Mouse (Mus musculus) spleen, adult 2 months (tissue): ENCODE results near the gene Gapvd1. TPM values are rescaled to one million over a fixed set of nuclear protein-coding genes. Genes with fewer than 3 reads are reported as not detected.
"Not testable (repeated sequence)": the region's sequence is repeated elsewhere in the genome, so short reads cannot be mapped to it uniquely, and the experiment has no call there.

Experiments used
- DNase-seq, 2 experiments: peaks; one replicate each; pipeline versions ENCODE4 v3.0.0 to v3.0.0-alpha.2; 2012 to 2021; ENCODE audit warnings: low spot score in 2 of 2, low read depth in 1 of 2
- H3K27ac ChIP-seq: fragments of 200-500 bp; 2 replicates; pipeline ENCODE4 v1.5.1; 2012; ENCODE audit warnings: low read length, inconsistent platforms; ENCODE audit not compliant: insufficient read depth
- H3K27me3 ChIP-seq: fragments of 200-500 bp; 2 replicates; pipeline ENCODE4 v1.6.1; 2012; ENCODE audit warnings: mild to moderate bottlenecking, moderate library complexity, low read length, inconsistent platforms; ENCODE audit not compliant: control insufficient read depth, insufficient read depth
- H3K36me3 ChIP-seq: fragments of 200-500 bp; 2 replicates; pipeline ENCODE4 v1.6.1; 2012; ENCODE audit warnings: mild to moderate bottlenecking, low read length, inconsistent platforms; ENCODE audit not compliant: control insufficient read depth, insufficient read depth
- H3K4me1 ChIP-seq: fragments of 200-500 bp; 2 replicates; pipeline ENCODE4 v1.6.1; 2011; ENCODE audit warnings: inconsistent platforms; ENCODE audit not compliant: control insufficient read depth, insufficient read depth, insufficient read length
- H3K4me3 ChIP-seq: fragments of 200-500 bp; 2 replicates; pipeline ENCODE4 v1.5.1; 2011; ENCODE audit warnings: mild to moderate bottlenecking, inconsistent platforms; ENCODE audit not compliant: insufficient read depth, insufficient read length; ENCODE audit errors: extremely low read depth
- CTCF ChIP-seq: fragments of 200-500 bp; IDR thresholded peaks from 2 replicates; pipeline ENCODE4 v1.5.1; 2011; ENCODE audit warnings: mild to moderate bottlenecking, inconsistent platforms; ENCODE audit not compliant: insufficient read depth, insufficient read length, insufficient replicate concordance; ENCODE audit errors: extremely low read depth
- POLR2A ChIP-seq: fragments of 200-500 bp; IDR thresholded peaks from 2 replicates; pipeline ENCODE4 v1.6.1; 2011; ENCODE audit warnings: low read depth, low read length, inconsistent platforms
- WGBS: fragments of 180-500 bp; shearing (Covaris S2); methylation state at CpG from one replicate; pipeline ENCODE4 v1.1.7; 2018; 5-methylcytosine and 5-hydroxymethylcytosine counted together
- polyA plus RNA-seq: library from polyadenylated mRNA; depleted of rRNA; stranded (reverse); fragments of >200 nt; gene quantifications from 2 replicates; pipeline ENCODE4 v1.2.3, GENCODE M21; 2012

The Gapvd1 gene
- polyA plus RNA-seq, 1 experiment: 15.3 TPM

DNA sequence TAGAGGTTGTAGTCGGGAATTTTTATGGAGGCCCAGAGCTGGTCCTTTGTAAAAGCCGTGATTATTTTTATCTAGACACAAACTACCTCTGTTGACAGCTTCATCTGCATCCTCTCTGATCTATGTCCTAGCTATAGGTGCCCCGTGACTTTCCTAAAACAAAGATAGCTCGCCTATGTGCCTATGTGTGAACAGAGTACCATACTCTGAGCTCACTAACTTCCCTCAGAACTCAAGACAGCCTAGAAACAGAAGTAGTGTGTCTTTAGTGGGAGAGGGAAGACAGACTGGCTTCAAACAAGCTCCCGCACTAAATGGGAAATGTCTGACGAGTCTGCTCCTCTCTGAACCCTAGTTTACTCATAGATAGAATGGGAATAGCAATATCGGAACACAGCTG lies 45.3 kb upstream of the Gapvd1 start:
- WGBS: 57% methylated on average over 7 of the region's 7 CpGs
- Histone ChIP-seq H3K36me3 (peaks cover under 1% of the 10 kb centered on the region; the same call in 1 of the 2 replicates), H3K27ac (no peak overlapping the region), H3K4me1 (no peaks in the 10 kb centered on the region; the same call in 1 of the 2 replicates), H3K27me3 (no peaks in the 10 kb centered on the region), H3K4me3 (no peak overlapping the region)
- no peak for DNase-seq
- no peak for TF ChIP-seq CTCF
- no peak for TF ChIP-seq POLR2A

DNA sequence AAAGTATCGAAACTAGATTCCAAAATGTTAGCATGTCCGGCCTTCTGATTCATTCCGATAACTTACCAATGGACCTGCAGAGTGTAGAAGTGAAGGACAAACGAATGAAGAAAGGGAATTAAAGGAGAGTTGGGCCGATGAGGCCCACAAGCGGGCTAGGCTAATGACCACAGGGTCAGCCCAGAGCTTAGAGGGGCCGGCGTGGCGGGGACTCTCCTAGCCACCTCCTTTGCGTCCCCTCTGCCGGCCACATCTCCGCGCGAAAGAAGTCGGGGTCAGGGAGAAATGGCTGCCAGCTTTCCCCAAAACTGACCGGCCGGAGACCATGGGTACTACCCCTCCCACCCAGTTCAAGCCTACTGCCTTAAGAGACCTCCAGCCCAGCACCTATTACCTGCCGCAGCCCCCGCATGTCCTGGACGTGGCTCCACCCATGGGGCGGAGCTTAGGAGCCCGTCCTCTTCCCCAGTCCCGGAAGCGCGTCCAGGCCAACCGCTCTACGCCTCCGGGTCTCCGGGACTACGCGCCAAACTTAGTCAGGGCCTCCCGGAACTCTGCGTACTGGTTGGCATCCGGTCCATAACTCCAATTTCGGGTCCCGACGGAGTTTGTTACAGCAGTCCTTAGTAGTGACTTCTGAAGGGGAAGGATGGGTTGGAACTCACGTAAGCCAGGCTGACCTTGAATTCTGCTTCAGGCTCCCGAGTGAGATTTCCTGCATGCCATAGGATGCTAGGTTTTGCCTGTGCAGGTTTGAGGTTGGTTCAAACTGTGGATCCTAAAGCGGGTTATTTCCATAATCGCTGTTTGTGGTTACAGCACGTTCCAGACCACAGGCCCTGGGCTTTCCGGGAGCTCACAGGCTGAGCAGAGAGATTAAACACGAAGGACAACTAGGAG lies 44.6 kb upstream of the Gapvd1 start, which contains the start of gene Rabepk:
Gene Rabepk (minus strand): TSS at position 556 of the 900 bp plus-strand sequence.
- WGBS: 2% methylated on average over 44 of the region's 44 CpGs

DNA sequence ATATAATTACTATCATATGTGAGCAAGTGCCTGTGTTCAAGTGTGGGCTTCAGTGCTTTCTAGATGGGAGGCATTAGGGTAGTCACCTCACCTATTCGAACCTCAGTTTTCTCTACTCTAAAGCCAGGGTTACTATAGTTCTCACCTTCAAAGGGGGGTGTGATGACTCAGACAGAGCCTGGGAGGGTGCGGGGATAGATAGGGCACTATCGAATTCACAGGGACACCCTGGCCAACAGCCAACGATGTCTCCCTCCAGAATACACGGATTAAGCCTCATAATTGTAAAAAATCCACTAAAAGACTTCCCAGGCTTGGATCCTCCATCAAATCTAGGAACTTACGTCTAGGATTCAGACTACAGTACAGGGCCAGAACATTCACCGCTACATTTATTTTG lies 40.4 kb upstream of the Gapvd1 start:
- H3K4me1 ChIP-seq: peaks cover 5% of the 10 kb centered on the region
- H3K4me3 ChIP-seq: no peak overlapping the region
- no peak for DNase-seq
- TF ChIP-seq POLR2A: no peak
- TF ChIP-seq CTCF: no peak
- no peak overlapping the region for H3K27ac ChIP-seq
- WGBS: 91% methylated on average over 7 of the region's 7 CpGs
- H3K36me3 ChIP-seq: no peaks in the 10 kb centered on the region
- H3K27me3 ChIP-seq: no peaks in the 10 kb centered on the region

More for the DNA sequence above, 44.6 kb upstream of the Gapvd1 start, which contains the start of gene Rabepk:
- Histone ChIP-seq H3K36me3 (no peaks in the 10 kb centered on the region), H3K27ac (peak within 1 kb of the TSS; percentile 64), H3K4me1 (no peaks in the 10 kb centered on the region; the same call in 1 of the 2 replicates), H3K4me3 (peak within 1 kb of the TSS; percentile 76), H3K27me3 (no peaks in the 10 kb centered on the region)
- DNase-seq: peak; percentile 65 to 84
- TF ChIP-seq CTCF (no peak), POLR2A (peak; percentile 74)

DNA sequence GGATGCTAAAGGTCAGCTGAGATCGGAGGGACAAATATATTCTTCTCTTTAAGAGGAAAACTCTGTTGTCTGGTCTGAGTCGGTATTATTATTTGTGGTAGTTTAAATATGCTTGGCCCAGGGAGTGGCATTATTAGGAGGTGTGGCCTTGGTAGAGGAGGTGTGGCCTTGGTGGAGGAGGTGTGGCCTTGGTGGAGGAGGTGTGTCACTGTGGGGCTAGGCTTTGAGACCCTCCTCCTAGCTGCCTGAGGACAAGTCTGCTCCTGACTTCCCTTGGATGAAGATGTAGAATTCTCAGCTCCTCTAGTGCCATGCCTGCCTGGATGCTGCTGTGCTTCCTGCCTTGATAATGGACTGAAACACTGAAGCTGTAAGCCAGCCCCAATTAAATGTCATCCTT lies 39.5 kb upstream of the Gapvd1 start:
- no peak for TF ChIP-seq POLR2A
- TF ChIP-seq CTCF: no peak
- DNase-seq: no peak
- 95% methylated on average over 2 of the region's 2 CpGs for WGBS
- Histone ChIP-seq H3K36me3 (no peaks in the 10 kb centered on the region), H3K4me1 (peaks cover 5% of the 10 kb centered on the region), H3K27ac (no peak overlapping the region), H3K27me3 (no peaks in the 10 kb centered on the region), H3K4me3 (no peak overlapping the region)

DNA sequence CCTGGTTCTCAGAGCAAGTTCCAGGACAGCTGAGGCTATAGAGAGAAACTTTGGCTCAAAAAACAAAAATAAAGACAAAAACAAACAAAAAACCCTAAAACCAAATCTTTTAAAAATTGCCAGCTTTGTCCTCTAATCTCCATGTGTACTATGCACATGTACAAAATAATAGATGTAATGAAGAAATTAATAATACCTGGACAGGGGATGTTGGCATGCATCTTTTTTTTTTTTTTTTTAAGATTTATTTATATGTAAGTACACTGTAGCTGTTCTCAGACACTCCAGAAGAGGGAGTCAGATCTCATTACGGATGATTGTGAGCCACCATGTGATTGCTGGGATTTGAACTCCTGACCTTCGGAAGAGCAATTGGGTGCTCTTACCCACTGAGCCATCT lies 37.5 kb upstream of the Gapvd1 start:
- H3K27ac ChIP-seq, H3K4me1 ChIP-seq, DNase-seq, H3K27me3 ChIP-seq, H3K36me3 ChIP-seq, H3K4me3 ChIP-seq: not testable (repeated sequence)
- 96% methylated on average over 2 of the region's 2 CpGs for WGBS

DNA sequence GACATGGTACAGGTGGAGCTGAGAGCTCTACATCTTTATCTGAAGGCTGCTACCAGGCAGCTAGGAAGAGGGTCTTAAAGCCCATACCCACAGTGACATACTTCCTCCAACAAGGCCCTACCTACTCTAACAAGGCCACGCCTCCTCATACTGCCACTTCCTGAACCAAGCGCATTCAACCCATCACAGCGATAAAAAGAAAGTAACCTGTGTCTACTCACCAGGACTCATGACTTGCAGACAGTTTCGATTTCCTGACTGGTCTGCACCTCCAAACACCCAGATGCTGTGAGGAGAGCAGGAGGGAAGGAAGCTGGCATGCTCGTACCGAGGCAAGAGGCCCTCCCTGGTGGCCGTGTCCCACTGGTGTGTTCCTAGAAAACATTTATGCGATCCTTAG lies 35.2 kb upstream of the Gapvd1 start:
- peak overlapping the region; percentile 64 for H3K4me3 ChIP-seq
- peaks cover 5% of the 10 kb centered on the region; the same call in 1 of the 2 replicates for H3K36me3 ChIP-seq
- peak overlapping the region; percentile 96 for H3K27ac ChIP-seq
- no peaks in the 10 kb centered on the region for H3K27me3 ChIP-seq
- DNase-seq: peak; percentile 57 to 79
- no peak for TF ChIP-seq CTCF
- peak; percentile 39; the same call in 1 of the 2 replicates for TF ChIP-seq POLR2A
- H3K4me1 ChIP-seq: peaks cover 5% of the 10 kb centered on the region
- 12% methylated on average over 8 of the region's 8 CpGs for whole genome bisulfite sequencing

DNA sequence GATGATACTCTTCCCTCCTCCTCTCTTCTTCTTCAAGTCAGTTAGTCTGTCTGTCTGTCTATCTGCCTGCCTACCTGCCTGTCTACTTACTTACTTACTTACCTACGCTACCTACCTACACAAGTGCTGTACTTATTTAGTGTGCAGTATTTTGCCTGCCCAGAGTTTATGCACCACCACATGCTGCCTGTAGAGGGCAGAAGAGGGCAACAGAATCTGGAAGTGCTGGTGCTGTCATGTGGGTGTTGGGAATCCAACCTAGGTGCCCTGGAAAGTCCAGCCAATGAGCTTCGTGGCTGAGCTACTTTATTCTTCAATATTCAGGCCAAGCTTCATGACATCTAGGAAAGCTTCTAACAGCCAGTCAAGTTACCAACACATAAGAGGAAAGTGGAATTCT lies 29.1 kb upstream of the Gapvd1 start:
- no peak for TF ChIP-seq POLR2A
- peak; percentile 81; the same call in 1 of the 2 replicates for TF ChIP-seq CTCF
- Histone ChIP-seq H3K4me1 (no peaks in the 10 kb centered on the region), H3K4me3 (no peak overlapping the region), H3K36me3 (peaks cover 23% of the 10 kb centered on the region), H3K27ac (no peak overlapping the region), H3K27me3 (no peaks in the 10 kb centered on the region)
- peak; percentile 36 to 51 for DNase-seq
- WGBS: 80% methylated on average over 2 of the region's 2 CpGs
